Mouse (Mus musculus): ENCODE measurements around the gene Rpl11. TPM values are rescaled to one million over a fixed set of nuclear protein-coding genes. Genes with fewer than 3 reads are reported as not detected.
A peak's percentile ranks its signal among the peaks of the same experiment; 100 is the strongest.
"Not testable (repeated sequence)": the region's sequence is repeated elsewhere in the genome, so short reads cannot be mapped to it uniquely, and the experiment has no call there.

Rpl11 gene
- polyA plus RNA-seq, 1 experiment, result 292 TPM

GRCm38 (mm10) chr4:135986943-135987710 lies 66.1 kb downstream of the Rpl11 start, which contains the start of gene Pithd1:
Gene Pithd1, minus strand, starts transcription at chr4:135987264.
- TF ChIP-seq CTCF (conservative IDR thresholded peaks at IDR 0.05; ENCODE audit: insufficient read depth, insufficient read length, low read depth, low read length) (no peak), POLR2A (IDR thresholded peaks at IDR 0.05; ENCODE audit: low read depth, low read length) (no peak)
- Histone ChIP-seq H3K36me3 (ENCODE audit: control insufficient read depth, insufficient read depth, low read length) (no peaks in the 10 kb centered on the region), H3K27me3 (replicated peaks; ENCODE audit: control insufficient read depth, insufficient read depth, low read length) (no peaks in the 10 kb centered on the region), H3K4me1 (ENCODE audit: control insufficient read depth, insufficient read depth, low read length) (0 out of 2 replicates have a peak, but pooled peaks cover 2% of the 10 kb centered on the region), H3K27ac (ENCODE audit: insufficient read depth, low read depth, low read length) (peak within 1 kb of the TSS; percentile 86), H3K4me3 (ENCODE audit: insufficient read depth, low read depth, low read length) (peak within 1 kb of the TSS; percentile 76)
- WGBS, result under 1% methylated on average over 79 of the region's 81 CpGs
- DNase-seq, result peak; percentile 95

- Histone ChIP-seq H3K27ac (ENCODE audit: insufficient read depth, low read depth, low read length) (0 out of 2 replicates have a peak overlapping the region, but pooled peaks have one; percentile 29), H3K27me3 (replicated peaks; ENCODE audit: control insufficient read depth, insufficient read depth, low read length) (no peaks in the 10 kb centered on the region), H3K4me1 (ENCODE audit: control insufficient read depth, insufficient read depth, low read length) (0 out of 2 replicates have a peak, but pooled peaks cover 2% of the 10 kb centered on the region), H3K4me3 (ENCODE audit: insufficient read depth, low read depth, low read length) (peak overlapping the region; percentile 76), H3K36me3 (ENCODE audit: control insufficient read depth, insufficient read depth, low read length) (no peaks in the 10 kb centered on the region)
- WGBS, result 8% methylated on average over 23 of the region's 23 CpGs
- TF ChIP-seq CTCF (conservative IDR thresholded peaks at IDR 0.05; ENCODE audit: insufficient read depth, insufficient read length, low read depth, low read length) (no peak), POLR2A (IDR thresholded peaks at IDR 0.05; ENCODE audit: low read depth, low read length) (no peak)
- DNase-seq, result no peak
Measured at GRCm38 (mm10) chr4:135986301-135986942, 66.8 kb downstream of the Rpl11 start.

GRCm38 (mm10) chr4:135985769-135986168 lies 67.5 kb downstream of the Rpl11 start:
- Histone ChIP-seq H3K27me3 (replicated peaks; ENCODE audit: control insufficient read depth, insufficient read depth, low read length) (no peaks in the 10 kb centered on the region), H3K36me3 (ENCODE audit: control insufficient read depth, insufficient read depth, low read length) (no peaks in the 10 kb centered on the region), H3K4me1 (ENCODE audit: control insufficient read depth, insufficient read depth, low read length) (0 out of 2 replicates have a peak, but pooled peaks cover 2% of the 10 kb centered on the region), H3K4me3 (ENCODE audit: insufficient read depth, low read depth, low read length) (no peak overlapping the region), H3K27ac (ENCODE audit: insufficient read depth, low read depth, low read length) (no peak overlapping the region)
- DNase-seq, result no peak
- no peak for TF ChIP-seq CTCF (conservative IDR thresholded peaks at IDR 0.05; ENCODE audit: insufficient read depth, insufficient read length, low read depth, low read length)
- WGBS, result 86% methylated on average over 7 of the region's 7 CpGs

- DNase-seq, result no peak
- H3K4me1 ChIP-seq (ENCODE audit: control insufficient read depth, insufficient read depth, low read length), result 0 out of 2 replicates have a peak, but pooled peaks cover 2% of the 10 kb centered on the region
- H3K27ac ChIP-seq (ENCODE audit: insufficient read depth, low read depth, low read length), result no peak overlapping the region
- no peaks in the 10 kb centered on the region for H3K27me3 ChIP-seq (replicated peaks; ENCODE audit: control insufficient read depth, insufficient read depth, low read length)
- no peaks in the 10 kb centered on the region for H3K36me3 ChIP-seq (ENCODE audit: control insufficient read depth, insufficient read depth, low read length)
- WGBS, result 84% methylated on average over 5 of the region's 5 CpGs
- no peak for TF ChIP-seq POLR2A (IDR thresholded peaks at IDR 0.05; ENCODE audit: low read depth, low read length)
- TF ChIP-seq CTCF (conservative IDR thresholded peaks at IDR 0.05; ENCODE audit: insufficient read depth, insufficient read length, low read depth, low read length), result no peak
- no peak overlapping the region for H3K4me3 ChIP-seq (ENCODE audit: insufficient read depth, low read depth, low read length)
Measured at GRCm38 (mm10) chr4:135985193-135985592, 68.0 kb downstream of the Rpl11 start.

- no peak for TF ChIP-seq CTCF (conservative IDR thresholded peaks at IDR 0.05; ENCODE audit: insufficient read depth, insufficient read length, low read depth, low read length)
- TF ChIP-seq POLR2A (IDR thresholded peaks at IDR 0.05; ENCODE audit: low read depth, low read length), result no peak
- no peaks in the 10 kb centered on the region for H3K27me3 ChIP-seq (replicated peaks; ENCODE audit: control insufficient read depth, insufficient read depth, low read length)
- H3K36me3 ChIP-seq (ENCODE audit: control insufficient read depth, insufficient read depth, low read length), result no peaks in the 10 kb centered on the region
- WGBS, result 90% methylated on average over 5 of the region's 5 CpGs
- H3K4me3 ChIP-seq (ENCODE audit: insufficient read depth, low read depth, low read length), result no peak overlapping the region
- H3K27ac ChIP-seq (ENCODE audit: insufficient read depth, low read depth, low read length), result no peak overlapping the region
- H3K4me1 ChIP-seq (ENCODE audit: control insufficient read depth, insufficient read depth, low read length), result 0 out of 2 replicates have a peak, but pooled peaks cover 2% of the 10 kb centered on the region
- no peak for DNase-seq
Measured at GRCm38 (mm10) chr4:135984556-135984955, 68.7 kb downstream of the Rpl11 start.

- no peak for TF ChIP-seq CTCF (conservative IDR thresholded peaks at IDR 0.05; ENCODE audit: insufficient read depth, insufficient read length, low read depth, low read length)
- no peak for TF ChIP-seq POLR2A (IDR thresholded peaks at IDR 0.05; ENCODE audit: low read depth, low read length)
- Histone ChIP-seq H3K36me3 (ENCODE audit: control insufficient read depth, insufficient read depth, low read length) (no peaks in the 10 kb centered on the region), H3K27me3 (replicated peaks; ENCODE audit: control insufficient read depth, insufficient read depth, low read length) (no peaks in the 10 kb centered on the region), H3K27ac (ENCODE audit: insufficient read depth, low read depth, low read length) (no peak overlapping the region), H3K4me1 (ENCODE audit: control insufficient read depth, insufficient read depth, low read length) (0 out of 2 replicates have a peak, but pooled peaks cover 2% of the 10 kb centered on the region), H3K4me3 (ENCODE audit: insufficient read depth, low read depth, low read length) (no peak overlapping the region)
- no peak for DNase-seq
- 73% methylated on average over 7 of the region's 7 CpGs for WGBS
Measured at GRCm38 (mm10) chr4:135981524-135982063, 71.6 kb downstream of the Rpl11 start.

GRCm38 (mm10) chr4:135980223-135980622 lies 73.0 kb downstream of the Rpl11 start:
- not testable (repeated sequence) for DNase-seq; H3K36me3 ChIP-seq (ENCODE audit: control insufficient read depth, insufficient read depth, low read length); H3K4me1 ChIP-seq (ENCODE audit: control insufficient read depth, insufficient read depth, low read length); H3K4me3 ChIP-seq (ENCODE audit: insufficient read depth, low read depth, low read length); H3K27me3 ChIP-seq (replicated peaks; ENCODE audit: control insufficient read depth, insufficient read depth, low read length); H3K27ac ChIP-seq (ENCODE audit: insufficient read depth, low read depth, low read length)
- 92% methylated on average over 5 of the region's 5 CpGs for WGBS

Other genes with a start within 250 kb of the Rpl11 start
- 43.4 TPM in 2 replicates for gene Srsf10, start 197.7 kb downstream of the Rpl11 start, polyA plus RNA-seq (2012; rRNA removed)
- gene Pnrc2, start 179.6 kb downstream of the Rpl11 start, polyA plus RNA-seq (2012; rRNA removed), result 17.7 and 23.3 TPM in 2 replicates
- gene Cnr2, start 158.0 kb downstream of the Rpl11 start, polyA plus RNA-seq (2012; rRNA removed), result 2.7 and 4.1 TPM in 2 replicates
- gene Fuca1, start 132.7 kb downstream of the Rpl11 start, polyA plus RNA-seq (2012; rRNA removed), result 161 and 226 TPM in 2 replicates
- 175 and 199 TPM in 2 replicates for gene Hmgcl, start 107.0 kb downstream of the Rpl11 start, polyA plus RNA-seq (2012; rRNA removed)
- gene Gale, start 89.7 kb downstream of the Rpl11 start, polyA plus RNA-seq (2012; rRNA removed), result 12.9 and 13.4 TPM in 2 replicates
- gene Lypla2, start 80.8 kb downstream of the Rpl11 start, polyA plus RNA-seq (2012; rRNA removed), result 90.8 and 100 TPM in 2 replicates
- 31.8 and 33.5 TPM in 2 replicates for gene Pithd1, start 66.2 kb downstream of the Rpl11 start, polyA plus RNA-seq (2012; rRNA removed)
- gene Eloa, start 31.7 kb downstream of the Rpl11 start, polyA plus RNA-seq (2012; rRNA removed), result 11.0 and 12.9 TPM in 2 replicates
- gene Id3, start 90.1 kb upstream of the Rpl11 start, polyA plus RNA-seq (2012; rRNA removed), result 259 and 289 TPM in 2 replicates
- gene E2f2, start 119.0 kb upstream of the Rpl11 start, polyA plus RNA-seq (2012; rRNA removed), result 2.1 and 2.2 TPM in 2 replicates
- 5.7 and 7.0 TPM in 2 replicates for gene Asap3, start 152.9 kb upstream of the Rpl11 start, polyA plus RNA-seq (2012; rRNA removed)
- gene Tcea3, start 194.3 kb upstream of the Rpl11 start, polyA plus RNA-seq (2012; rRNA removed), result 29.9 and 50.8 TPM in 2 replicates
- gene Zfp46, start 231.3 kb upstream of the Rpl11 start, polyA plus RNA-seq (2012; rRNA removed), result 10.7 and 10.9 TPM in 2 replicates